Comparison of ENCODE assay signal across 8 mouse cellular contexts in the genomic region with DNA sequence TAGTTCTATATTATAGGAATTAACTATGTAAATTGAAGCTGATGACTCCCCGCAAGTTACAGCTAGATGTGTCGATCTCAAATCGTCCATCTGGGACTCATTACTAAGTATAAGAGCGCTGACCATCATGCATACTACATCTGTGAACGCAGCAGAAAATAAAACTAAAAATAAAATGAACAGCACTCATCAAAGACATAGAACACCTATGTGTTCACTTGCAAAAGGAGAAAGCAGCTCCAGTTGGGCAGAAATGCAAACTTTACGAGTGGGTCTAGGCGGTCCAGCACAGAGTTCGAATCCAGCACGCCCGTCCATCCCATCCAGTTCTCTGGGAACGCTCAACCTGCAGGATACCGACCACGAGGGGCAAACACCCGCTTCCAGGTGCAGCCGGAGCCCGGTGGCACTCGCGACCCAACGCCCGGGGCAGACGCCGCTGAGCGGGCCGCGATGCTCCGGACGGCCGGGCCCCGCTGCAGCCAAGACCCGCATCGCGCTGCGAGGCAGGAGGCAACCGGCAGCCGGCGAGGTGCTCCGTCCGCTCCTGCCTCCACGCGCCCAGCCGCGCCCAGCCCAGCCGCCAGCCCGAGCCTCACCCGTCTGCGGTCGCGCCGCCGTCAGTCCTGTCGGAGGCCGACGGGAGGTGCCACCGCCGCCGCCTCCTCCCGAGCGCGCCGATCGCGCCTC. TPM values are rescaled to one million over a fixed set of nuclear protein-coding genes. Genes with fewer than 3 reads are reported as not detected.
A peak's percentile ranks its signal among the peaks of the same experiment; 100 is the strongest.
DNase-seq lines count a peak whose midpoint lies in the region; ATAC-seq and TF ChIP-seq lines count a peak whose summit lies in the region.

No protein-coding gene starts in this region.

- DNase-seq in kidney, postnatal 4 days, result no peak
- no peak for DNase-seq in G1E (ENCODE audit: low spot score)
- DNase-seq in forelimb bud, embryonic 11.5 days (ENCODE audit: low read depth, low spot score), result peak; percentile 33
- no peak for DNase-seq in gastrocnemius, postnatal 36 days
- DNase-seq in left cerebral cortex, postnatal 25 days (ENCODE audit: low spot score in 2 of 2), result no peak

- peaks cover 50% of the 10 kb centered on the region for H3K79me2 ChIP-seq in macrophage (ENCODE audit: inconsistent target)

- peak overlapping the region; percentile 79 for H3K9ac ChIP-seq in kidney, embryonic 14.5 days (ENCODE audit: low read depth, low read length)

- 2% methylated on average over 58 of the region's 62 CpGs for WGBS in kidney, embryonic 14.5 days
- 3% methylated on average over 60 of the region's 62 CpGs for WGBS in macrophage (ENCODE audit: missing documents)

- H3K27ac ChIP-seq in kidney, embryonic 14.5 days (ENCODE audit: low read depth, low read length), result peak overlapping the region; percentile 57; the same call in 1 of the 2 replicates
- 0 out of 2 replicates have a peak overlapping the region, but pooled peaks have one; percentile 12 for H3K27ac ChIP-seq in macrophage

- no peak for TF ChIP-seq CTCF in G1E (IDR thresholded peaks at IDR 0.05; ENCODE audit: low read depth, low read length)

- H3K4me1 ChIP-seq in kidney, embryonic 14.5 days (ENCODE audit: control insufficient read depth, insufficient read depth, low read length), result peaks cover 20% of the 10 kb centered on the region
- H3K4me1 ChIP-seq in G1E (ENCODE audit: insufficient read depth, low read depth, low read length), result peaks cover 17% of the 10 kb centered on the region

- peak; percentile 85 for ATAC-seq in kidney, embryonic 14.5 days (ENCODE audit: low FRiP score, low TSS enrichment)
- ATAC-seq in G1E (ENCODE audit: extremely low read depth, insufficient number of reproducible peaks, low FRiP score, poor library complexity, severe bottlenecking), result no peak; the same call in 1 of the 2 replicates
- no peak for ATAC-seq in monocyte, adult 5-6 weeks (replicated peaks; ENCODE audit: insufficient number of reproducible peaks, low FRiP score, low TSS enrichment, poor library complexity, severe bottlenecking)

- no peaks in the 10 kb centered on the region for H3K9me3 ChIP-seq in kidney, embryonic 14.5 days (ENCODE audit: control insufficient read depth, low read length)
- peaks cover 9% of the 10 kb centered on the region for H3K9me3 ChIP-seq in G1E (replicated peaks)

- intact Hi-C loops in gastrocnemius, postnatal 36 days (cut with DNase I), result no loop called here
- intact Hi-C loops in left cerebral cortex, postnatal 25 days (cut with DNase I), result no loop called here

- H3K4me3 ChIP-seq in kidney, embryonic 14.5 days (ENCODE audit: low read length), result peak overlapping the region; percentile 58
- H3K4me3 ChIP-seq in G1E (ENCODE audit: low read depth, low read length) (peak overlapping the region; percentile 80), macrophage (ENCODE audit: inconsistent target) (peak overlapping the region; percentile 57)

- peak overlapping the region; percentile 41 for H3K4me2 ChIP-seq in kidney, embryonic 14.5 days (replicated peaks; ENCODE audit: low read depth, low read length)

- no peaks in the 10 kb centered on the region for H3K27me3 ChIP-seq in kidney, embryonic 14.5 days (ENCODE audit: control insufficient read depth, insufficient read depth, low read length)
- H3K27me3 ChIP-seq in G1E (ENCODE audit: insufficient read depth, low read length), result no peaks in the 10 kb centered on the region; the same call in 1 of the 2 replicates

- H3K36me3 ChIP-seq in kidney, embryonic 14.5 days (ENCODE audit: control insufficient read depth, insufficient read depth, low read length), result no peaks in the 10 kb centered on the region
- H3K36me3 ChIP-seq in G1E (replicated peaks) (peaks cover 2% of the 10 kb centered on the region), macrophage (ENCODE audit: inconsistent target) (no peaks in the 10 kb centered on the region)

RNA-seq across cellular contexts. Expression of a gene that starts 0.5 kb away (rescaled TPM):
- polyA plus RNA-seq in kidney, embryonic 14.5 days (2014; fragmentation: Nextera tagmentation; extraction: Ambion mirVana), result 44.7 and 61.8 TPM in 2 replicates
- 8.5 and 10.6 TPM in 2 replicates for total RNA-seq in G1E (2014; fragmentation: Nextera tagmentation)
- 11.3 and 20.6 TPM in 2 replicates for total RNA-seq in G1E (2017)
- 3.3 and 3.6 TPM in 2 replicates for polyA plus RNA-seq in G1E (2012)
- total RNA-seq in macrophage (2018; cell fraction: chromatin; rRNA removed), result 10 to 100 TPM in 21 of 26 experiments, 1 to 10 TPM in 5; 5.5 to 52.7 (median 25.7) TPM
- 100 to 1,000 TPM in 3 of 26 experiments, 10 to 100 TPM in 23; 57.7 to 117 (median 89.4) TPM for total RNA-seq in macrophage (2018; cell fraction: cytosol; rRNA removed)
- total RNA-seq in macrophage (2018; cell fraction: nucleus; rRNA removed), result 100 to 1,000 TPM in 2 of 26 experiments, 10 to 100 TPM in 24; 14.2 to 136 (median 72.7) TPM
- polyA plus RNA-seq in macrophage (2018), result 74.2 to 155 TPM (median 79.4 TPM) in 3 replicates
- total RNA-seq in gastrocnemius, postnatal 36 days (2021), result 10 to 100 TPM; 14.5 to 15.0 TPM
- total RNA-seq in monocyte, adult 5-6 weeks (2017), result 36.6 to 53.6 TPM (median 40.8 TPM) in 3 replicates
- total RNA-seq in left cerebral cortex, postnatal 25 days (2021), result 10 to 100 TPM; 85.2 to 87.6 TPM
